Mouse (Mus musculus) T-cell, adult 2 months (primary cell): ENCODE results near the gene Dnajc6.

Experiments
- DNase-seq: peaks from one replicate; pipeline ENCODE4 v3.0.0; 2022; ENCODE audit warnings: low spot score

Gene Dnajc6

GRCm38 (mm10) chr4:101643216-101643615, 146.8 kb downstream of the Dnajc6 start:
- no peak for DNase-seq

- no peak for DNase-seq
These were observed 150.4 kb downstream of the Dnajc6 start for GRCm38 (mm10) chr4:101646857-101647195.

DNA sequence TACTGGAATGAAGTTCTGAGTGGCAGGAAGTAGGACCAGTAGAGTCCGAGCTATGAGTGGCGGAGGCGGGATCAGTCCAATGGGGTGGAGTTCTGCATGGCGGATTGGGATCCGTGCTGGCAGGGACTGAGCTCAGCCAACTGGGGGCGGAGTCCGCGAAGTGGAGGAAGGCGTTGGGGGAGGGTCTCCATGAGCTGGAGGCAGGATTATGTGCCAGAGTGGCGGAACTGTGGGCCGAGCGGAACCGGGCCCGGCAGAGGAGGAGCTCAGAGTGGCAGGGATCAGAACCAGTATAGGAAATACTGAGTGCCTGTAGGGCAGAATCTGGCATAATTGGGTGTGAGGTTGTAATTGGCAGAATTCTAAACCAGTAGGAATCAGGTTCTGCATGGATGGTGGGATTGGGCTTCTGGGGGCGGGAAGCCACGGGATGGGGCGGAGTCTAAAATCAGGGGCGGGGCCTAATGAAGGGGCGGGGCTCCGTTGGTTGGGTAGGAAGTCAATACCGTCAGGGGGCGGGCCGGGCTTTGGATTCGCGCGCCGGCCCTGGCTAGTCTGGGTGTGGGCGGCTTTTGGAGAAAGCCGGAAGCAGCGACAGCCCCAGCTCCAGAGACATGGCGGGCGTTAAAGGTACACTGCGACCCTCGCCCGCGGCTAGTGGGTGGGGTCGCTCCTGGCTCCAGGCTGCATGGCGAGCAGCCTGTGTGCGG, 150.9 kb downstream of the Dnajc6 start, which contains the start of gene Leprot:
Gene Leprot, plus strand, starts transcription at position 523 of the 710 bp plus-strand sequence.
- DNase-seq: peak; percentile 89

DNA sequence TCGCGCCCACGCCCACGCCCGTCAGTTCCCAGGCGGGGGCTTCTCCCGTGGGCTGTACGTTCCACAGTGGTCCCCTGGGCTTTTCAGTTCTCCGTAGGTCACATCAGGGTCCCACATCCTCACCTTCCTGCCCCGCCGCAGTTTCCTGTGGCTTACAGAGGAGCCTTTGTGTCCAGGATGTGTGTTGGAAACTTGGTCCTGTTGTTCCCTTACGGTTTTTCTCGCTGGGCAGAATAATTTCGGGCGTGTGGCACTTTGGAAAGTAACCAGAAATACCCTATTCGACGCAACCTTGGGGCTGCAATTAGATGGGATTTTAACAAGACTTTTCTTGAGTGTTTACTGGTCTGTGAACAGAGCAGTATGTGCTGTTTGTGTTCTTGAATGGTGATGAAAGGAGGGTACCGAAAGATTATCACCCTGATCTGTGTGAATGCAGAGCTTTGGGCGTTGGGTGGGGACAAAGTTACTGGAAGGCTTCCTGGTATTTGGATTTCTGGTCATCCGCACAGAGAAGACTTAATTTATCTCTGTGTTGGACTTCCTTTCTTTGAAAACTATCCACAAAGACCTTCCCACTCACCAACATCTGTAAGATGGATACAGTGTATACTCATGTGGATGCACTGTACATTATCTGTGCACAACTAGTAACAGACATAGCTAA, 151.7 kb downstream of the Dnajc6 start:
- DNase-seq: no peak

DNA sequence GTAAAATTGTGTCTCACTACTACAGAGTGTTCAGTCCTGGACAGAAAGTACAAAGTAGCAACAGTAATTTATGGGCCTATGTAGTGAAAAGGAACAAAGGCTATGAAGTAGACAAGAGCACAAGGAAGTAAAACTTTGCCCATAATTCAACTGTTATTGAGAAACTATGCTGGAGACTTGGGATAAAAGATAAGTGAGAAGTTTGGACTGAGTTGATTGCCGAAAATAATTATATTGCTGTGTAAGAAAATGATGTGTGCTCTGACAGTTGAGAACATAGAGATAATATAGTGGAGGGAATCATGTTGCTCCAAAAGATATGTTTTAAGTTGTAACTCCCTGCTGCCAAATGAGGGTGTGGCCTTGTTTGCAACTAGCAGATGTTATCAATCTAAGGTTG, 152.3 kb downstream of the Dnajc6 start:
- no peak for DNase-seq

DNA sequence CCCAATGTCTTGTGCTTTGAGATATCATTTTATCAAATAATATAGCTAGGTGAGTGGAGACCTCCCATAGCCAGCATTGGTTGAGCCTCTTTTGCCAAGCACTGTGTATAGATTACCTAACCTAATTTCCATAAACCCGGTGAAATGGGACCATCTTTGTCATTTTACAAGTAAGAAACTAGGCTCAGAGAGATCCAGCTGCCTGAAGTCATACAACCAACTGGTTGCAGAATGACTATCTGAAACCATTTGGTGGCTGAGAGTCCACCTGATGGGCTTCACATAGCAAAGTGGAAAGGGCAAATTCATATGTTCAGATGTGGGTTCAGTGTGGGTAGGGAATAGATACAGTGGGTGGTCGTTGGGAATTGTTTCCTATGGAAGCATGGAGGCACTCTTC, 154.5 kb downstream of the Dnajc6 start:
- no peak for DNase-seq

GRCm38 (mm10) chr4:101654256-101654655, 157.8 kb downstream of the Dnajc6 start:
- no peak for DNase-seq

DNA sequence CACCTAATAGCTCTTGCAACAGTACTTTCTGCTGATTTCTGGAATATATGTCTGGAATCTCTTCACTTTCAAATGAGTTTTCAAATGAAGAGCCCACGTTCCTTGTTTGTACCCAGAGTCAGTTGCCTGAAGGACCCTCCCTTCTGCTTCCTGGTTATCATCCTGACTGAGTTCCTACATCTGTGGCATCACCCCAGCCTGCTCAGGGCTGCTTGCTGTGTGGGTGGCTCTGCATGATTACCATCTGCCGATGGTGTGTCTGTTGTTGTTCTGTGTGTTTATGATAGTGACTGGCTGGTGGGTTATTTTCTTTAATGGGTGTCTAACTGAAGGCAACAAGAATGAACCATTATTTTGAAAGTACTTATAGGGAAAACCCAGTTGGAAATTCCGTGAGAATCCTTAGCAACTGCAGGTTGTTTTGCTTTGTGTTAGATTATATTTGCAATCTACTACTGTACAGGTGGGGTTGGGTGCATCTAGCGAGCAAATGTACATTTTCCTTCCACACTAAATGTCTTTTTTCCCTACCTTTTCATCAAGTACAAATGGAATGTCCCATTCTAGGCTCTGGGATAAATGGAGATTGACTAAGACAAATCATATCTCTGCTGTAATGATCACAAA, 158.5 kb downstream of the Dnajc6 start:
- DNase-seq: no peak

DNA sequence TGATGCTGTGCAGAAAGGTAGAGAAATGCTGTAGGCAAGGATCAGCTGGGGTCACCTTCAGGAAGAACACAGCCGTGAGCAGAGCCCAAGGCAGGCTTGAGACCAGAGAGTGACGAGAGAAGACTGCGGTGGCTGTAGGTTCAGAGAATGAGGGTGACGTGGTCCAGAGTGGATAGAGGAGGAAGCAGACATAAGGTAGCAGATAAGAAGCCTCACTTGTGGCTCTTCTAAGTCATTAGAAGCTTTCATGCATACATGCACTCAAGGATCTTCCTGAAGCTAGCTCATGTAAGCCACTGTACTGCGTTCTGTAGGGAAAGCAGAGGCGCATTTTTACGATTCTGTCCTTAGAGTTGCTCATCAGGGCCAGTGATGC, 159.0 kb downstream of the Dnajc6 start:
- DNase-seq: no peak

- no peak for DNase-seq
These were observed 159.6 kb downstream of the Dnajc6 start for GRCm38 (mm10) chr4:101656056-101656455.

DNA sequence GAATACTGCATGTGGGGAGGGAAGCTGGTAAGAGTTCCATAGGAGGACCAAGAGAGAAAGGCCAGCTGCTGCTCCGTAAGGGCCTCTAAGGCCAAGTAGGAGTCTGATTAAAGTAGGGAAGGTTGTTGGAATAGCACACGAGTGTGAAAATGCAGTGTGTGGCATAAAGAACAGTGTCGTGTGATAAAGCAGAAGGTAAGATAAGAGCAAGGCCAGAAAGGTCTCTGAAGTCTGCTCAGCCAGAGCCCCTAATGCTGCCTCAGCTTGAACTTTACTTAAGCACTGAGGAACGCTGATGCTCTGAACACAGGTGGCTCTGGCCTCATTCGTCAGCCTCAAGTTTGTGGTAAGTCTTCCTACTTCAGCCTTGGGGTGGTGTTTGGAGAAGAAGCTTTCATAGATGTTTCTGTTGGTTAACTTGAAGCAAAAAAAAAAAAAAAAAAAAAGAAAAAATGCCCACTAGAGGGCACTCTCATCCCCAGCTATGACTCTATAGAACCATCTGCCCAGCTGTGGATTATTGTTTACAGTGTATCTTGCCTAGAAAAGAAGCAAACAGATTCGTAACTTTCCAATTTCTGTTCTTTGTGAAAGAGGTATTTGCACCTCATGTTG, 160.6 kb downstream of the Dnajc6 start:
- DNase-seq: no peak

DNA sequence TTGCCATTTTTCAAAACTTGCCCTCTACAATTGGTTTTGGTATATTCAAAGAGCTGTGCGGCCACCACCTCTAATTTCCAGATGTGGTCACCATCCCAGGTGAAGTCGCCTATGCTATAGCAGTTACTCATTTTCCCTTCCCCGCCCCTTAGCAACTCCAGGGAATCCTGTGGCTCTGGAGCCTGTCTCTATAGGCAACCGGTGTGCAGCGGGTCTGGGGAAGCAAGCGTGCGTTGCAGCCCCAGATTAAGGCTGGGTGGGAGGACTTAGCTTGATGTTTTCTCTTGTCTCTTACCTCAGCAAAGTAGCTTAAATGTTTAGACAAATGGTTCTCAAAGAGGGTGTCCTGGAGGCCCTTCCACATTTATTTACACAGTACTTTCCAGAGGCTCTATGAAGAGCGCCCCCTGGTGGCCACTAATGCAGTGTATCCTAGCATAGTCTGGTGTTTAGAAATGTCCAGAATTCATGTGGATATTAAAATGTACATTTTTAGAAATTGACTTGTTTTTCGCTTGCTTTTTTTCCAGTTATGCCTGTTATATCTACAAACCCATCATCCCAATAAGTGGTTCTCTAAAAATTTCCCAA, 167.8 kb downstream of the Dnajc6 start:
- DNase-seq: peak; percentile 41

DNA sequence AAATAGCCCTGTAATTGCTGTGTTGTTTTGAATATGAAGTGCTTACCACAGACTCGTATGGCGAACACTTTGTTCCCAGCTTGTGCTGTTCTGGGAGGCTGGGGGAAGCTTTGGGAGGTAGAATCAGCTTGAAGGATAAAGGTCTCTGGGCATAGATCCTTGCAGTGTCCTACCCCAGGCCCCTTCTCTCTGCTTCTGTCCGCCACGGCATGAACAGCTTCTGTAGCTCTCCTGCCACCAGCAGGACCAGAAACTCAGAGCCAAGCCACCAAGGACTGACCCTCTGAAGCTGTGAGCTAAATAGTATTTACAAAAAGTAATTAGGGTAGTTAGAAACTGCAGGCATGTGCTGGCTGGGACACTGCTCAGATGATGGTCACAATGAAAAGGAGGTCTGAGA, 168.3 kb downstream of the Dnajc6 start:
- DNase-seq: no peak

DNA sequence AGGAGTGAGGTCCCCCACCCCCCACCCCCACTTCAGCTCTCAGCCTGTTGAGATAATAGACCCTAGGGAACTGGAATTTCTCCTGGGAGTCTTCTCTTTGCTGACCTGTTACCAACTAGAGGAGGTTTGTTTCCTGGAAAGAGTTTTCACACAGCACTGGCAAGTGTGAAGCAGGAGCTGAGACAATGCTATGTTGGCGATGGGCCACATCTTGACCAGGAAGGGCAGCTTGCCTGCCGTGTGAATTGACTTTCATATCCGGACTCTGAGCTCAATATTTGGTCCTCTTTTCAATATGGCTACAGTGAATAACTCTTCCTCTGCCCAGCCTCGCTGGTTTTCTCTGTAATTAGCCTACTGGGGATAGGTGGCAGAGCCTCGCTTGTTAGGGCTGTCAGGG, 172.7 kb downstream of the Dnajc6 start:
- DNase-seq: no peak

DNA sequence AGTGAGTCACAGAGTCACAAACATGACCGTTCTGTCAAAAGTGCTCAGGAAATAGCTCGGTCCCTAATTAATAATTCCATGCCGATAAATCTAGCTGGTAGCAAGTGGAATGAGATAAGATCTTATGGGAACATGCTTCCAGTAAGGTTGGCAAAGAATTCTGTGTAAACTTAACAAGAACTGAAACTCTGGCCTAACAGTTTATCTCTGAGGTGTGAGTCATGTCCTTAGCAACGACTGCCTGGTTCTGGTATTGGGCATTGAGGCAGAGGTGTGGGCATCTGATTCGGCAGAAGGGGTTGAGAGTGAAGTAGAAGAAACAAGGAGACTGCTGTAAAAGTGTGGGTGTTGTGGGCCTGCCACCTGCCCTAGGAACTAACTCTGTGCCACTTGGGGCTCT, 173.4 kb downstream of the Dnajc6 start:
- no peak for DNase-seq

GRCm38 (mm10) chr4:101674790-101675189, 178.3 kb downstream of the Dnajc6 start:
- no peak for DNase-seq

GRCm38 (mm10) chr4:101675726-101676125, 179.3 kb downstream of the Dnajc6 start:
- DNase-seq: no peak

DNA sequence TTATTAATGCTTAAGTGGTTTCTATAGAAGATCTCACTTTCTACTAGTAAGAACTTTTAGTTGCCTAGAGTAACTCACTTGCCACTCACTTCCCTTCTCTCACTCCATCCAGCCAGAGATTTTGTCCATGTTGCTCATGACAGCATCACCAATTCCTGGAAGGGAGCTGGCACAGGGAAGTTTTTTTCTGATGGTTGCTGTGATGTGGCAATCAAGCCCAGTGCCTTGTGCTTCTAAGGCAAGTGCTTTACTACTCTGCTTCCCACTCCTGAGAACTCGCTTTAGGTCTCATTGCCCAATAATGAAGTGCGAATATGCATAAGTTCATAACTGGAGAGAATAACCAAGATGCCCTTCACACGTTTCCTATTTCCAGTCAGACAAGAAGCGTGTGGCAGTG, 186.2 kb downstream of the Dnajc6 start:
- no peak for DNase-seq

DNA sequence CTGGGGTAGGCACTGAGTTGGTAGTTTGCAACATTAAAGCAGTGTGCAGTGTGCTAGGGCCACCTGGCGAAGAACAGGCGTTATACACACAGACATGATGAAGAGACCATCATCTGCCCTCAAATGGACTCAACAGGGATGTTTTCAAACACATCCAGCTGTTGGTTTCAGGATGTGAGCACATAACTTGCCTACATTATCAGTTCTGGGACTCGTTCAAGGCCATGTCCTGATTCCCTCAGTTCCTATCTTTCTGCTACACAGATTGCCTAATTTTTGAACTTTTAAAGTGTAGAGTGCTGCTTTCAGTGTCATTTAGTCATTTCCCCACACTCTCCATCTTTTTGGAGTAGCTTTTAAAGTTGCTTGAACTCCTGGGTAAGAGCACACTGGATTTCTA, 186.6 kb downstream of the Dnajc6 start:
- no peak for DNase-seq

GRCm38 (mm10) chr4:101684821-101685220, 188.4 kb downstream of the Dnajc6 start:
- no peak for DNase-seq

- DNase-seq: no peak
These were observed 189.9 kb downstream of the Dnajc6 start for GRCm38 (mm10) chr4:101686227-101686810.

DNA sequence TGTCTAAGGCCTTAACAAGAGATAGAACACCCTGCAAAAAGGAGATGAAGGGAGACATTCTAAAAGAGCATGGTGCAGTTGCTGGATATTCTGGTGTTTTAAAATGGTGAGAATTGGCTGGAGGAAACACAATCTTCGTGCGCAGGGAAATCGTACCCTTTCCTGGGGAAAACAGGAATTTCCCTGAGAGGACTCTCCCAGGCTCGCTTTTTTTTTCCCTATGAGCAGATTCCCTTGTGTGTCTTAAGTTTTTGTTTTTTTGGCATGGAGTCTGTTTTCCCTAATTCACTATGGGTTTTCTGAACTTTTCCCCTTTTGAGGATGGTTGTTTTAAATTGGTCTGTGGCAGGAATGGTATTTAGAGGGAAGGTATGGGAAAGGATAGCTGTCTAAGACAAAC, 192.8 kb downstream of the Dnajc6 start:
- DNase-seq: no peak
